In genomic region chr2:32908796-32909195, GRCm38 (mm10) we compare ENCODE assay signal across 8 mouse cellular contexts. TPM values are rescaled to one million over a fixed set of nuclear protein-coding genes. Genes with fewer than 3 reads are reported as not detected.
A peak's percentile ranks its signal among the peaks of the same experiment; 100 is the strongest.
DNase-seq lines count a peak whose midpoint lies in the region; ATAC-seq and TF ChIP-seq lines count a peak whose summit lies in the region.

No protein-coding gene starts in this region.

- no peak for ATAC-seq in liver, embryonic 11.5 days (replicated peaks; ENCODE audit: low FRiP score)
- 0 out of 2 replicates have a peak, but pooled peaks have one; percentile 18 for ATAC-seq in heart, embryonic 13.5 days (ENCODE audit: extremely low read depth, insufficient number of reproducible peaks, low FRiP score, low TSS enrichment)
- ATAC-seq in limb, embryonic 12.5 days (ENCODE audit: insufficient number of reproducible peaks, insufficient read depth, low FRiP score, low TSS enrichment, low read depth): no peak
- ATAC-seq in megakaryocyte, adult 5-6 weeks (ENCODE audit: poor library complexity, severe bottlenecking): no peak

- H3K4me1 ChIP-seq in liver, embryonic 11.5 days (replicated peaks; ENCODE audit: control insufficient read depth, insufficient read depth, low read length): peaks cover 39% of the 10 kb centered on the region
- H3K4me1 ChIP-seq in heart, embryonic 13.5 days: peaks cover 77% of the 10 kb centered on the region
- H3K4me1 ChIP-seq in limb, embryonic 12.5 days (replicated peaks): peaks cover 36% of the 10 kb centered on the region
- no peaks in the 10 kb centered on the region for H3K4me1 ChIP-seq in small intestine, adult 2 months (ENCODE audit: control insufficient read depth, insufficient read depth, insufficient read length, low read length)

- H3K36me3 ChIP-seq in liver, embryonic 11.5 days (ENCODE audit: control insufficient read depth, insufficient read depth, low read length): peaks cover 2% of the 10 kb centered on the region; the same call in 1 of the 2 replicates
- H3K36me3 ChIP-seq in heart, embryonic 13.5 days: peaks cover 46% of the 10 kb centered on the region
- peaks cover 53% of the 10 kb centered on the region for H3K36me3 ChIP-seq in limb, embryonic 12.5 days
- H3K36me3 ChIP-seq in small intestine, adult 2 months (ENCODE audit: control insufficient read depth, insufficient read depth, low read length): peaks cover 22% of the 10 kb centered on the region; the same call in 1 of the 2 replicates

- H3K27me3 ChIP-seq in liver, embryonic 11.5 days (replicated peaks; ENCODE audit: control insufficient read depth, insufficient read depth, low read length): no peaks in the 10 kb centered on the region
- no peaks in the 10 kb centered on the region for H3K27me3 ChIP-seq in heart, embryonic 13.5 days (replicated peaks)
- no peaks in the 10 kb centered on the region for H3K27me3 ChIP-seq in limb, embryonic 12.5 days
- H3K27me3 ChIP-seq in small intestine, adult 2 months (ENCODE audit: control insufficient read depth, insufficient read depth, low read length): no peaks in the 10 kb centered on the region

- no peak for DNase-seq in liver, embryonic 11.5 days (ENCODE audit: low spot score)
- no peak for DNase-seq in liver
- DNase-seq in thymus, postnatal 4 days: no peak
- DNase-seq in cerebellum, adult 18-20 months: no peak

- no peak overlapping the region; the same call in 1 of the 2 replicates for H3K4me2 ChIP-seq in liver, embryonic 11.5 days
- peak overlapping the region; percentile 53 for H3K4me2 ChIP-seq in heart, embryonic 13.5 days
- H3K4me2 ChIP-seq in limb, embryonic 12.5 days: 0 out of 2 replicates have a peak overlapping the region, but pooled peaks have one; percentile 8

- TF ChIP-seq POLR2A in small intestine, adult 2 months (IDR thresholded peaks at IDR 0.05; ENCODE audit: low read depth, low read length): no peak

- H3K9me3 ChIP-seq in liver, embryonic 11.5 days (ENCODE audit: control insufficient read depth, low read length): no peaks in the 10 kb centered on the region
- no peaks in the 10 kb centered on the region for H3K9me3 ChIP-seq in heart, embryonic 13.5 days
- H3K9me3 ChIP-seq in limb, embryonic 12.5 days: no peaks in the 10 kb centered on the region

- 57% methylated on average over 11 of the region's 11 CpGs for WGBS in liver, embryonic 11.5 days
- WGBS in heart, embryonic 13.5 days: 11% methylated on average over 11 of the region's 11 CpGs
- WGBS in limb, embryonic 12.5 days: 74% methylated on average over 11 of the region's 11 CpGs
- 72% methylated on average over 11 of the region's 11 CpGs for WGBS in small intestine, adult 2 months

- H3K4me3 ChIP-seq in liver, embryonic 11.5 days (ENCODE audit: low read depth, low read length): no peak overlapping the region
- 0 out of 2 replicates have a peak overlapping the region, but pooled peaks have one; percentile 8 for H3K4me3 ChIP-seq in heart, embryonic 13.5 days
- no peak overlapping the region for H3K4me3 ChIP-seq in limb, embryonic 12.5 days (replicated peaks)
- no peak overlapping the region for H3K4me3 ChIP-seq in small intestine, adult 2 months (ENCODE audit: low read depth, low read length)

- H3K27ac ChIP-seq in liver, embryonic 11.5 days (ENCODE audit: low read depth, low read length): peak overlapping the region; percentile 69
- peak overlapping the region; percentile 96 for H3K27ac ChIP-seq in heart, embryonic 13.5 days (replicated peaks)
- H3K27ac ChIP-seq in limb, embryonic 12.5 days: peak overlapping the region; percentile 78
- H3K27ac ChIP-seq in small intestine, adult 2 months (ENCODE audit: insufficient read depth, low read depth, low read length): peak overlapping the region; percentile 46

- H3K9ac ChIP-seq in liver, embryonic 11.5 days (ENCODE audit: low read depth, low read length): 0 out of 2 replicates have a peak overlapping the region, but pooled peaks have one; percentile 18
- H3K9ac ChIP-seq in heart, embryonic 13.5 days: peak overlapping the region; percentile 72
- 0 out of 2 replicates have a peak overlapping the region, but pooled peaks have one; percentile 8 for H3K9ac ChIP-seq in limb, embryonic 12.5 days (replicated peaks)

- no peak for TF ChIP-seq CTCF in small intestine, adult 2 months (IDR thresholded peaks at IDR 0.05; ENCODE audit: extremely low read depth, insufficient read length, insufficient replicate concordance, low read depth, low read length)

RNA-seq across cellular contexts. Expression of gene Fam129b, which starts 32.9 kb away (rescaled TPM):
- 11.1 and 11.9 TPM in 2 replicates for polyA plus RNA-seq in liver, embryonic 11.5 days (2014; fragmentation: Nextera tagmentation; extraction: Ambion mirVana)
- polyA plus RNA-seq in heart, embryonic 13.5 days (2015; fragmentation: Nextera tagmentation; extraction: Ambion mirVana): 46.4 and 47.1 TPM in 2 replicates
- polyA plus RNA-seq in limb, embryonic 12.5 days (2016; fragmentation: Nextera tagmentation; extraction: Ambion mirVana): 48.0 and 48.1 TPM in 2 replicates
- polyA plus RNA-seq in small intestine, adult 2 months (2012; rRNA removed): 19.4 and 27.2 TPM in 2 replicates
- 18.4 and 20.9 TPM in 2 replicates for total RNA-seq in megakaryocyte, adult 5-6 weeks (2015)
- total RNA-seq in megakaryocyte, adult 5-6 weeks (2017): 38.3 and 40.7 TPM in 2 replicates

RNA-seq across cellular contexts. Expression of gene Rpl12, which starts 52.6 kb away (rescaled TPM):
- polyA plus RNA-seq in liver, embryonic 11.5 days (2014; fragmentation: Nextera tagmentation; extraction: Ambion mirVana): 276 and 295 TPM in 2 replicates
- polyA plus RNA-seq in heart, embryonic 13.5 days (2015; fragmentation: Nextera tagmentation; extraction: Ambion mirVana): 108 and 112 TPM in 2 replicates
- 184 and 185 TPM in 2 replicates for polyA plus RNA-seq in limb, embryonic 12.5 days (2016; fragmentation: Nextera tagmentation; extraction: Ambion mirVana)
- polyA plus RNA-seq in small intestine, adult 2 months (2012; rRNA removed): 80.3 and 161 TPM in 2 replicates
- 1,104 and 1,138 TPM in 2 replicates for total RNA-seq in megakaryocyte, adult 5-6 weeks (2015)
- 1,103 and 1,144 TPM in 2 replicates for total RNA-seq in megakaryocyte, adult 5-6 weeks (2017)

RNA-seq across cellular contexts. Expression of gene Lrsam1, which starts 52.6 kb away (rescaled TPM):
- polyA plus RNA-seq in liver, embryonic 11.5 days (2014; fragmentation: Nextera tagmentation; extraction: Ambion mirVana): 6.1 and 6.7 TPM in 2 replicates
- 8.1 and 9.6 TPM in 2 replicates for polyA plus RNA-seq in heart, embryonic 13.5 days (2015; fragmentation: Nextera tagmentation; extraction: Ambion mirVana)
- polyA plus RNA-seq in limb, embryonic 12.5 days (2016; fragmentation: Nextera tagmentation; extraction: Ambion mirVana): 10.4 and 11.8 TPM in 2 replicates
- polyA plus RNA-seq in small intestine, adult 2 months (2012; rRNA removed): 6.4 and 12.0 TPM in 2 replicates
- 3.2 and 5.5 TPM in 2 replicates for total RNA-seq in megakaryocyte, adult 5-6 weeks (2015)
- 7.2 and 10.6 TPM in 2 replicates for total RNA-seq in megakaryocyte, adult 5-6 weeks (2017)

Comparison
In these comparisons a context has a peak if more than half of its experiments do, and no peak if none do; other contexts are left out.
1. H3K27ac ChIP-seq: peak in every context shown above with its lines; median percentile 96 in heart, embryonic 13.5 days; 78 in limb, embryonic 12.5 days; 69 in liver, embryonic 11.5 days; 46 in small intestine, adult 2 months.
2. H3K9ac ChIP-seq: peak in every context shown above with its lines; median percentile 72 in heart, embryonic 13.5 days; 18 in liver, embryonic 11.5 days; 8 in limb, embryonic 12.5 days.